Mouse (Mus musculus): ENCODE results near the gene Zfp493.

- no peak for TF ChIP-seq POLR2A (IDR thresholded peaks at IDR 0.05; ENCODE audit: low read depth, low read length)
- no peak for TF ChIP-seq CTCF (IDR thresholded peaks at IDR 0.05; ENCODE audit: borderline replicate concordance, insufficient read depth, low read length)
These were observed 19.5 kb upstream of the Zfp493 start for GRCm38 (mm10) chr13:67759966-67760365.

Measured in embryonic fibroblast, embryonic 13.5 days (primary cell).